Mouse (Mus musculus) kidney, postnatal 0 days (tissue): ENCODE data around the gene Mipep. TPM values are rescaled to one million over a fixed set of nuclear protein-coding genes. Genes with fewer than 3 reads are reported as not detected.
A peak's percentile ranks its signal among the peaks of the same experiment; 100 is the strongest.

ENCODE experiments used
- ATAC-seq: fragments of 200-750 bp; cut with Nextera tagmentation; replicated peaks from 2 replicates; pipeline ENCODE4 v1.8.0; 2017; ENCODE audit warnings: low read depth, moderate number of reproducible peaks, moderate TSS enrichment, moderate library complexity; ENCODE audit not compliant: low FRiP score
- DNase-seq: peaks from one replicate; pipeline ENCODE4 v3.0.0-alpha.2; 2016; ENCODE audit warnings: low spot score
- H3K27ac ChIP-seq: fragments of 300-500 bp; sonication (generic); 2 replicates; pipeline ENCODE4 v1.5.1; 2014; ENCODE audit warnings: mild to moderate bottlenecking
- H3K27me3 ChIP-seq: fragments of 300-500 bp; sonication (generic); 2 replicates; pipeline ENCODE4 v1.6.1; 2014; ENCODE audit warnings: low read length, mixed read lengths; ENCODE audit not compliant: insufficient read depth
- H3K36me3 ChIP-seq: fragments of 300-500 bp; sonication (generic); 2 replicates; pipeline ENCODE4 v1.6.1; 2014; ENCODE audit warnings: low read length, mixed read lengths; ENCODE audit not compliant: insufficient read depth
- H3K4me1 ChIP-seq: fragments of 300-500 bp; sonication (generic); replicated peaks from 2 replicates; pipeline ENCODE4 v1.6.1; 2014; ENCODE audit warnings: antibody characterized with exemption, low read length, mixed read lengths; ENCODE audit not compliant: insufficient read depth
- H3K4me2 ChIP-seq: fragments of 300-500 bp; sonication (generic); 2 replicates; pipeline ENCODE4 v1.6.1; 2014; ENCODE audit warnings: mild to moderate bottlenecking, low read length, moderate library complexity, mixed read lengths
- H3K4me3 ChIP-seq: fragments of 300-500 bp; sonication (generic); replicated peaks from 2 replicates; pipeline ENCODE4 v1.5.1; 2014; ENCODE audit warnings: low read depth, low read length
- H3K9ac ChIP-seq: fragments of 300-500 bp; sonication (generic); 2 replicates; pipeline ENCODE4 v1.6.1; 2014; ENCODE audit warnings: low read depth, low read length
- H3K9me3 ChIP-seq: fragments of 300-500 bp; sonication (generic); replicated peaks from 2 replicates; pipeline ENCODE4 v1.6.1; 2016; ENCODE audit warnings: low read length, inconsistent platforms, mixed read lengths
- CTCF ChIP-seq: IDR thresholded peaks from 2 replicates; pipeline ENCODE4 v1.5.1; 2016; ENCODE audit warnings: antibody characterized with exemption, low read depth, mild to moderate bottlenecking, moderate library complexity
- WGBS: fragments of 180-500 bp; shearing (Covaris S2); extraction: QIAGEN DNeasy Blood & Tissue Kit; methylation state at CpG from one replicate; pipeline ENCODE4 v1.1.7; 2014; 5-methylcytosine and 5-hydroxymethylcytosine counted together
- polyA plus RNA-seq: library from polyadenylated mRNA; unstranded; fragments of >200 nt; fragmentation: Nextera tagmentation; extraction: Ambion mirVana; gene quantifications from 2 replicates; pipeline ENCODE4 v1.2.1, GENCODE M21; 2015

Mipep gene
- polyA plus RNA-seq, 1 experiment from 2014 or later, result 18.5 TPM

- no peaks in the 10 kb centered on the region for H3K27me3 ChIP-seq
- H3K4me2 ChIP-seq, result no peak overlapping the region
- 93% methylated on average over 5 of the region's 5 CpGs for WGBS
- no peak overlapping the region for H3K27ac ChIP-seq
- DNase-seq (no peak), ATAC-seq (no peak)
- no peaks in the 10 kb centered on the region for H3K4me1 ChIP-seq
- H3K9me3 ChIP-seq, result no peaks in the 10 kb centered on the region
- H3K9ac ChIP-seq, result no peak overlapping the region
- no peak overlapping the region for H3K4me3 ChIP-seq
- H3K36me3 ChIP-seq, result peaks cover 16% of the 10 kb centered on the region; the same call in 1 of the 2 replicates
- no peak for TF ChIP-seq CTCF
These were observed 61.8 kb downstream of the Mipep start for GRCm38 (mm10) chr14:60846174-60846573.

- 88% methylated on average over 5 of the region's 5 CpGs for WGBS
- no peaks in the 10 kb centered on the region for H3K27me3 ChIP-seq
- DNase-seq (no peak), ATAC-seq (no peak)
- no peaks in the 10 kb centered on the region for H3K4me1 ChIP-seq
- H3K9ac ChIP-seq, result no peak overlapping the region
- TF ChIP-seq CTCF, result no peak
- peaks cover 22% of the 10 kb centered on the region; the same call in 1 of the 2 replicates for H3K36me3 ChIP-seq
- H3K9me3 ChIP-seq, result no peaks in the 10 kb centered on the region
- H3K27ac ChIP-seq, result no peak overlapping the region
- H3K4me2 ChIP-seq, result no peak overlapping the region
- H3K4me3 ChIP-seq, result no peak overlapping the region
These were observed 63.8 kb downstream of the Mipep start for GRCm38 (mm10) chr14:60848194-60848593.

- H3K4me3 ChIP-seq, result no peak overlapping the region
- WGBS, result 73% methylated on average over 14 of the region's 14 CpGs
- ATAC-seq (no peak), DNase-seq (peak; percentile 18)
- no peak overlapping the region for H3K4me2 ChIP-seq
- TF ChIP-seq CTCF, result no peak
- H3K9me3 ChIP-seq, result no peaks in the 10 kb centered on the region
- no peaks in the 10 kb centered on the region for H3K4me1 ChIP-seq
- no peaks in the 10 kb centered on the region for H3K27me3 ChIP-seq
- peaks cover 22% of the 10 kb centered on the region; the same call in 1 of the 2 replicates for H3K36me3 ChIP-seq
- H3K27ac ChIP-seq, result no peak overlapping the region
- no peak overlapping the region for H3K9ac ChIP-seq
These were observed 65.7 kb downstream of the Mipep start for GRCm38 (mm10) chr14:60850101-60850500.

- Histone ChIP-seq H3K9ac (no peak overlapping the region), H3K4me2 (no peak overlapping the region), H3K4me1 (no peaks in the 10 kb centered on the region), H3K27ac (no peak overlapping the region), H3K9me3 (no peaks in the 10 kb centered on the region), H3K4me3 (no peak overlapping the region), H3K27me3 (no peaks in the 10 kb centered on the region), H3K36me3 (peaks cover 22% of the 10 kb centered on the region; the same call in 1 of the 2 replicates)
- ATAC-seq (no peak), DNase-seq (no peak)
- WGBS, result 92% methylated on average over 5 of the region's 5 CpGs
- no peak for TF ChIP-seq CTCF
These were observed 67.3 kb downstream of the Mipep start for GRCm38 (mm10) chr14:60851632-60852031.

GRCm38 (mm10) chr14:60856199-60856912 lies 72.0 kb downstream of the Mipep start:
- no peaks in the 10 kb centered on the region for H3K9me3 ChIP-seq
- no peak overlapping the region for H3K9ac ChIP-seq
- H3K36me3 ChIP-seq, result peaks cover 5% of the 10 kb centered on the region; the same call in 1 of the 2 replicates
- H3K27me3 ChIP-seq, result no peaks in the 10 kb centered on the region
- TF ChIP-seq CTCF, result no peak
- no peak overlapping the region for H3K4me2 ChIP-seq
- ATAC-seq (no peak; the same call in 1 of the 2 replicates), DNase-seq (peak; percentile 81)
- H3K4me3 ChIP-seq, result no peak overlapping the region
- WGBS, result 17% methylated on average over 7 of the region's 7 CpGs
- H3K4me1 ChIP-seq, result 0 out of 2 replicates have a peak, but pooled peaks cover 5% of the 10 kb centered on the region
- H3K27ac ChIP-seq, result peak overlapping the region; percentile 40; the same call in 1 of the 2 replicates

GRCm38 (mm10) chr14:60856913-60857300 lies 72.5 kb downstream of the Mipep start:
- H3K4me3 ChIP-seq, result no peak overlapping the region
- H3K27me3 ChIP-seq, result no peaks in the 10 kb centered on the region
- no peak for TF ChIP-seq CTCF
- H3K36me3 ChIP-seq, result no peaks in the 10 kb centered on the region
- H3K9ac ChIP-seq, result no peak overlapping the region
- 0 out of 2 replicates have a peak, but pooled peaks cover 5% of the 10 kb centered on the region for H3K4me1 ChIP-seq
- peak overlapping the region; percentile 40; the same call in 1 of the 2 replicates for H3K27ac ChIP-seq
- no peaks in the 10 kb centered on the region for H3K9me3 ChIP-seq
- ATAC-seq (no peak), DNase-seq (peak; percentile 53)
- H3K4me2 ChIP-seq, result no peak overlapping the region
- 27% methylated on average over 7 of the region's 7 CpGs for WGBS
